Mouse (Mus musculus) right cerebral cortex, postnatal 14 days (tissue): ENCODE data around the gene Pih1d1.
"Not testable (repeated sequence)": the region's sequence is repeated elsewhere in the genome, so short reads cannot be mapped to it uniquely, and the experiment has no call there.

Experiments
- DNase-seq: peaks from one replicate; pipeline ENCODE4 v3.0.0; 2022

Gene Pih1d1

DNA sequence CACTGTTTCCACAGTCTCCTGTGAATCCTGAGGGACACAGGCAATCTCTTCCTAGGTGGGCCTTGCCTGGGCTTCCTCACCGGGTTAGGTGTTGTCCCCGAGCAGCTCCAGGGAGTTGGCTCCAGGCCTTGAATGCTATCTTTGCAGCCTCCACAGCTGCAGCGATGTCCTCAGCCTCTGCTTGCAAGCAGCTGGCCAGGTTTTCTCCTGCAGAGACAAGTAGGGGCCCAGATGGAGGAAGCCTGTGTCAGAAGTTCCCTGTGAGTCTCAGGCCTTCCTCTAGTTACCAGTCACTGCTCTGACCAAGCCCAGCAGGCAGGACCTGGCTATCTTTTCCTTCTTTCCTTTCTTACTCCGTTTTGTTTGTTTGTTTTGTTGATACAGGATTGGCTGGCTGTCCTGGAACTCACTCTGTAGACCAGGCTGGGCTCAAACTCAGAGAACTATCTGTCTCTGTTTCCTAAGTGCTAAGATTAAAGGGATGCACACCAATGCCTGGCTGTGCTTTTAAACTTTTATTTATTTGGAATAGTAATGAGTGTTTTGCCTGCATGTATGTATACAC, 5.5 kb upstream of the Pih1d1 start:
- no peak for DNase-seq

DNA sequence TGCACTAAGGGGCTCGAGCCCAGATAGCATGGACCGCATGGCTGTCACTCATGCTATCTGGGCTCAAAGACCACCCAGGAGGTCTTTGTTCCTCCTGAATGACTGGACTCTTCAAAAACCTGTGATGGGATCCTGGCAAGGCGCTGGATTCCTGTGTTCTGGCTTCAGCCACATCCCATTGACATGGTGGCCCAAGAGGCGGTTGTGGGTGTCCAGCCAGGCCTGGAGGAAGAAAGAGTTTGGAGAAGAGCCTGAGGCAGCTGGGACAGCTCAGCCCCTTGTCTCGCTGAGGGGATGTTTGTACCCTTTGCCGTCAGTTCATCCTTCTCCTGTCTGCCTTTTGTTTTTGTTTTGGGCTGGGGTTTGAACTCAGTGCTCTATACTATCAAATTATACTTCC, 4.6 kb upstream of the Pih1d1 start:
- DNase-seq, result no peak

DNA sequence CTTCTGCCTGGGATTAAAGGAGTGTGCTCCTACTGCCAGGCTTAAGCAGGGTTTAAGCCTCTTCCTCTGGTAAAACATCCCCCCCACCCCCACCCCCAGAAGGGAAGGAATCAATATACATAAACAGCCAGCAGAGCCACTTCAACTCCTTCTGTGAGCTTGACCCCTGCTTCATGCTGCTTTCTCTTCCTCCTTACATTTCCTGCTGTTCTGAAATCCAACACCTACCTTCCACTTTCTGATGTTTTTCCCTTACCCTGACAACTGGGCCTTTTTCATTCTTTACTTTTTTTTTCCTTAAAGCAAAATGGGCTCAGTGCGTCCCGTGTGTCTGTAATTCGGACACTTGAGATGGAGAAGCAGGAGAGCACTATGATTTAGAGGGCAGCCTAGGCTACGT, 3.8 kb upstream of the Pih1d1 start:
- no peak for DNase-seq

DNA sequence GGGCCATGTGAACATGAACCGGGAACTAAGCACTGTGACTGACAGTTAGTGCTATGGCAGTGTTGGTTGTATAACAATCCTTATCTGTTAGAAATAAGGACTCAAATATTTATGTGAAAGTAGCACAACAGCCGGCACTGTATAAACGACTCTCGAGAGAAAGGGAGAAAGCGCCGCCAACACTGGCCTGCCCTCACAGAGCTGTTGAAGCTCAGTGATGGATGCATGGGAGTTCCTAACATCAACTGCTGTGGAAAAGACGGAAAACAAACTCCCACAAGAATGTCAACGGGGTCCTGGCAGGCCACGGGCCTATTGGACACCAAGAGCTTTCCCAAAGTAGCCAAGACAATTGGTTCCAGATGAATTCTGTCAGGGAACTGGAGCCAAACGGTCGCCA, 2.8 kb upstream of the Pih1d1 start:
- no peak for DNase-seq

DNA sequence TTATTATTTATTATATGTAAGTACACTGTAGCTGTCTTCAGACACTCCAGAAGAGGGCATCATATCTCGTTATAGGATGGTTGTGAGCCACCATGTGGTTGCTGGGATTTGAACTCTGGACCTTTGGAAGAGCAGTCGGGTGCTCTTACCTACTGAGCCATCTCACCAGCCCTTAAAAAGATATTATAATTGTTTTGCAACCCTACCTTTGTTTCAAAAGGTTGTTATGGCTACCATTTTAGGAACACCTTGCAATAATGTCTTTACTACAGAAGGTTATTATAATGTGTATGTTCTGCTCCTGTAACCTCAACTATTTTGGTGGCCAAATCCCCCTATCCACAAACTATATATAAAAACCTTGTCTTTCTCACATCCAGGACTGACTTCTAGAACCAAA, 1.1 kb upstream of the Pih1d1 start:
- not testable (repeated sequence) for DNase-seq

DNA sequence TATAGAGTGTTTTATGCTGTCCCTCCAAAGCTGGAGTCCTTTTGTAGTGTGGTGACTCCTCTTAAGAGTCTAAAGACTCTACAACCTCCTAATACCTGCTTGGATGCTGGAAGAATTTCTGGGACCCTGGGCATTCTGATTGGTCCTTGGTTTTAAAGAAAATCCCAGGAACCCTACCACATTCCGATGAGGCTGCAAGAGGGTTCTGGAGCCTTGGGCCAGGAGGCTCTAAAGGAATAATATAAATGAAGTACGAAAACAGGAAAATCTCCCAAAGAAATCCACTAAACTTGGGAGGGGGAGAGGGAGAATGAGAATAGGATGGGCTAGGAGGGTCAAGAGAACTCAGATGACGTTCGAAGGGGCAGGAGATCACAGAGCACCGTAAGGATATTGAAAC, 517 bp upstream of the Pih1d1 start:
- no peak for DNase-seq

DNA sequence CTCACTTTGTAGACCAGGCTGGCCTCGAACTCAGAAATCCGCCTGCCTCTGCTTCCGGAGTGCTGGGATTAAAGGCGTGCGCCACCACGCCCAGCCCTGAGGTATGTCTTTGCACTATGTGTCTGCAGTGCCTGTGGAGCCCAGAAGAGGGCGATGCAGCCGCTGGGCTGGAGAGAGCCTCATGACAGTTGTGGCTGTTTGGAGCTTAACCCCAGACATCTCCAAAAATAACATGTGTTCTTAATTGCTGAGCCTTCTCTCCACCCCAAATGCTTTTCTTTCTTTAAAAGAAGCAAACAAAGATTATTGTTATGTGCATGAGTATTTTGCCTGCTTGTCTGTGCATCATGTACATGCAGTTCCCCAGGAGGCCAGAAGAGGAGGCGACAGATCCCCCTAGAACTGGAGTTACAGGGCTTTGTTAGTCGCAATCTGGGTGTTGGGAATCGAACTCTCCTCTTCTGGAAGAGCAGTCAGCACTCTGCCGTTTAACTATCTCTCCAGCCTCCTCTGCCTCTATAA, 951 bp downstream of the Pih1d1 start:
- DNase-seq, result peak; percentile 61

DNA sequence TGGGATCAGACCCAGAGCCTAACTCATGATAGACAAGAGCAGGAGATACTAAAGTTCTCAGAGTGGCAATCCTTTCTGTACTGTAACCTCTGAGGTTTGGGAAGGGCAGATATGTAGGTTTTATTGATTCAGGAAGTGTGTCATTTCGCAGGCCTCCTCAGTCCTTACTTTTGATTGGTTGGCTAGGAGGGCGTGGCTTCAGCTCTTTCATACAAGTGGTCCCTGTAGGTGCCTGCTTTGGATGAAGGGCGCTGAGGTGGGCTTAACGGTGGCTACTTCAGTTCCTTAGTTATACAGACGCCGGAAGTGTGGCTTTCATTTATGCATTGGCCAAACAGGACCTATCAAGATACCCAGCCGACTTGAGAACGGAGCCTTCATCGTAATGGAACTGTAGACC, 1.5 kb downstream of the Pih1d1 start:
- no peak for DNase-seq

DNA sequence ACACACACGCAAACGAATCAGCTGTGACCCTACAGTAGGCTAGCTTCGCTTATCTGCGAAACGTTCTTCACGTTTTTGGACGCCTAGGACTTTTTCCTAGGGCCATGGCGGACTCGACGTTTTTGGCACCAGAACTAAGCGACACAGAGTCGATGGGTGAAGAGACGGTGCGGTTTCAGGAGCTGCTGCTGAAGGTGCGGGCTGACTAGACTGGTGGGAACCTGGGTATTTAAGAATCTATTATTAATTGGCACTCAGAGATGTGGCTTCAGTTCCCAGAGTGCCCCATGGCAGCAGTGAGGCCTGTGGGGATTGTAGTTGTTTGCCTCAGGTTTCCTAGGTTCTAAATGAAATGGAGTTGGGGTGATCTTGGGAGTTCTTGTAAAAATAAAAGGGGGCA, 2.1 kb downstream of the Pih1d1 start:
- DNase-seq, result no peak

DNA sequence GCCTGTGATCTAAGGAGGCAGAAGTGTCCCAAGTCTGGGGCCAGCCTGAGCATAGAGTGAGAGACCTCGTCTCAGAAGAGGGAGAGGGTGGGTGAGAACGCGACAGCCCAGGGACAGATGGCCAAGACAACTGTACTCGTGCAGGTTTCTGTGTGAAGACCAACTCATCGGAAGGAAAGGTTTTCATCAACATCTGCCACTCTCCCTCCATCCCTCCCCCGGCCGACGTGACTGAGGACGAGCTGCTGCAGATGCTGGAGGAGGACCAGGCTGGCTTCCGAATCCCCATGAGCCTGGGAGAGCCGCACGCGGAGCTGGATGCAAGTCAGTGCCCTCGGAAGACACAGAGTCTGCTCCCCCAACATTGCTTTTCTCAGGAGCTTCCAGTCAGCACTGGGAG, 3.4 kb downstream of the Pih1d1 start:
- no peak for DNase-seq

DNA sequence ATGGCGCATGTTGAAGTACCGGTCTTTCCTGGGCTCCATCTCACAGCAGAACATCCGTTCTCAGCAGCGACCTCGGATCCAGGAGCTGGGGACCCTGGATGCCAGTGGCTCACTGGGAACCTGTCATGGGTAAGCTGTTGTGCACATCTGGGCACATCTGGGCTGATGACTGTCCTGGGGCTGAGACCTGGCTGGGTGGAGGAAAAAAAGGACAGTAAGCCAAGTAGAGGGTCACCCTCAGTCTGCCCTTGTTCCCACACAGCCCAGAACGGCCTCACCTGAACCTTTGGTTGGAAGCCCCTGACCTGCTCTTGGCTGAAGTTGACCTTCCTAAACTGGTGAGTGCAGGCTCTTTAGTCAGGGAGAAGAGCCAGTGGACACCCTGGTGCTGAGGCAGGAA, 4.9 kb downstream of the Pih1d1 start:
- DNase-seq, result no peak

DNA sequence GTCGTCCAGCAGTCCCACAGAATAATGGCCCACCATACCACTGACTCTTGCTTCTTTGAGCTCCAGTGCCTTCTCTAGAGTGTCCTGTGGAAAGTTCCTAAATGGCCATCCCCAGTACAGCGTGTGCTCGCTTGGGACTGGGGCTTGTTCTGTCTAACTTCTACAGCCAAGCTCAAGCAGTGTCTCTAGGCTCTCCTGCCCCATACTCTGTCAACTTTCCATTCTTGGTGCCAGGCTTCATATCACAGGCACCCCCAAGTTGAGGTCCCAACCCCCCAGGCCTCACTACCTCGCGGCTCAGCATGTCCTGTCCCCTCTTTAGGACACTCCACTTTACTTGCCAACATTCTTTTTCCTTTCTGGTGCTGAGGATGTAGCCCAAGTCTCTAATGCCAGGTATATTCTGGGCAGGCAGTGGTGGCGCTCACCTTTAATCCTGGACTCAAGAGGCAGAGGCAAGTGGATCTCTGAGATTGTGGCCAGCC, 6.3 kb downstream of the Pih1d1 start:
- DNase-seq, result no peak

DNA sequence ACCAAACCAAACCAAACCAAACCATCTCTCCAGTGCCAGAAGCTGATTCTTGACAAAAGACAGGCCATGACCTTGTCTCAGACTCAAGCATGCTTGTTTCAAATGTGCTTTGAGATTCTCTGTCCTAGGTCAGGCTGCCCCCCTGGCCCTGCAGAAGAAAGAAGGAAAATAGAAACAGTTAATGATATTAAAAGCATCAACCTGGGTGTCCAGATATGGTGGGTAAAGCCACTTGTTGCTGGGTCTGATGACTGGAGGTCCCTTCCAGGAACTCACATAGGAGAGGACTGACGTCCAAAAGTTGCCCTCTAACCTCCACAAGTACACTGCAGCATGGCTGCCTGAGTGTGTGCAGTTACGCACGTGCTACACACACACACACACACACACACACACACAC, 6.8 kb downstream of the Pih1d1 start:
- DNase-seq, result no peak

DNA sequence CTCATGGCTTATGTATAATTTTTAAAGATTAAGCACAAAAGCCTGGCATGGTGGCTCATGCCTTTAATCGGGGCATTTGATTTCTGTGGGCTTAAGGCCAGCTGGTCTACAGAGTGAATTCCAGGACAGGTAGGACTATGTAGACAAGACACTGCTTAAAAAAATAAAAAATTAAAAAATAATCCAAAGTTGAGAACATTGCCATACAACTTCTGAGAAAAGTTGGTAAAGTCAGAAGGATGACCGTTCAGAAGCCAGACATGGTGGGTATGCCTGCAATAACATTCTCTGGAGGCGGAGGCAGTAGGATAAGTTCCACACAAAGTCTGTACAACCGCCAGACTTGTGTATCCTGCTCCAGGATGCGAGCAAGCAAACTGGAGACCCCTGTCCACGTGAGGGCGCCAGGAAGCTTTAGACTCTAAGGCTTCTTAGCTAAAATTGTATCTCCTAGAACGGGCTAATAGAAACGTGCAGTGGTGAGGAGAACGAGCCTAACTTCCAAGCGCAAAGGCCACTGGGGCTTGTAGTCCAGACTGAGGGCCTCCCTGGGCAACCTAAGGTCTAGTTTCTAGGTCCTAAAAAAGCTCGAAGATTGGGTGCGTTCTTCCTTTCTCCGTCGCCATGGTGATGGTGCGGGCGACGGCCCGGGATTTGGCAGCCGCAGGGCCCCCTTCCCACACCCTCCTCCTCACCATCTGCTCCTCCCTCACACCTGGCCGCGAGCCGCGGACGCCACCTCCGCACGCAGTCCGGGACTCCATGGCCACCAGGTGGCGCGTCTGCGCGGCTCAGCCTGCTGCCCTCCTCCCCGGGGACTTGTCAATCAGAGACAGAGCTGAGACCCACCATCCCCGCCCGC, 7.7 kb downstream of the Pih1d1 start:
- peak; percentile 97 for DNase-seq

DNA sequence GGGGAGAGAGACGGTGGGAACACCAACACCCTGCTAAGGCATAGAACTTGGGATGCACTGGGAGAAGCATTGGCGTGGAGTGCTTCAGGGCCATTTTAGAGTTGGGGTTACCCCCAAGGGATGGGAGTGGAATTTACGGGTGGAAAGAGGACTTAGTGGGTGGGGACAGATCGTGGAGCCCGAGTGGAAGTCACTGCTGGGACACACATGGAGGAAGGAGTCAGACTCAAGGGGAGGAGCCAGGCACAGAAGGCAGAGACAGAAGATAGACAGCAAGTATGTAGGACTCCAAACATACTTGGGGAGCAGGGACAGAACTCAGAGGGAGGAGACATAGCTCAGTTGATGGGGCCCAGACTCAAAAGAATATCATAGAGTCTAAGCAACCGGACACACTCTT, 8.4 kb downstream of the Pih1d1 start:
- DNase-seq, result peak; percentile 4

DNA sequence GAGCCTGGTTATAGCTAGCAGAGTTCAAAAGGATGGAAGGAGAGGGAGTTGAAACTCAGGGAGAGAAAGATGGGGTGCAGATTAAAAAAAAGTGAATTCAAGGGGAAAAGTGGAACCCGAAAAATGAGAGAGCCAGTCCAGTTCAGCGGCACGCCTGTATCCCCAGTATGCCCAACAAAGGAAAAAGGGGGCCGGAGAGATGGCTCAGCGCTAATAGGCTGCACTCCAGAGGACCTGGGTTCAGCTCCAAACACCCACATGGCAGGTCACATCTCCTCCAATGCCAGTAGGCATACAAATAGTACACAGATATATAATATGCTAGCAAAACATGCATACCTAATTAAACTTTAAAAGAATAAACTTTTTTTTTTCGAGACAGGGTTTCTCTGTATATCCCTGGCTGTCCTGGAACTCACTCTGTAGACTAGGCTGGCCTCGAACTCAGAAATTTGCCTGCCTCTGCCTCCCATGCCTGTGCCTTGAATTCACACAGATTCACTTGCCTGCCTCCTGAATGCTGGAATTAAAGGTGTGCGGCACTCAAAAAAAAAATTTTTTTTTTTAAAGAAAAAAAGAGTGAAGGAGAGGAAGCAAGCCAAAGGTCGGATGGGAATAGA, 9.0 kb downstream of the Pih1d1 start:
- peak; percentile 5 for DNase-seq

DNA sequence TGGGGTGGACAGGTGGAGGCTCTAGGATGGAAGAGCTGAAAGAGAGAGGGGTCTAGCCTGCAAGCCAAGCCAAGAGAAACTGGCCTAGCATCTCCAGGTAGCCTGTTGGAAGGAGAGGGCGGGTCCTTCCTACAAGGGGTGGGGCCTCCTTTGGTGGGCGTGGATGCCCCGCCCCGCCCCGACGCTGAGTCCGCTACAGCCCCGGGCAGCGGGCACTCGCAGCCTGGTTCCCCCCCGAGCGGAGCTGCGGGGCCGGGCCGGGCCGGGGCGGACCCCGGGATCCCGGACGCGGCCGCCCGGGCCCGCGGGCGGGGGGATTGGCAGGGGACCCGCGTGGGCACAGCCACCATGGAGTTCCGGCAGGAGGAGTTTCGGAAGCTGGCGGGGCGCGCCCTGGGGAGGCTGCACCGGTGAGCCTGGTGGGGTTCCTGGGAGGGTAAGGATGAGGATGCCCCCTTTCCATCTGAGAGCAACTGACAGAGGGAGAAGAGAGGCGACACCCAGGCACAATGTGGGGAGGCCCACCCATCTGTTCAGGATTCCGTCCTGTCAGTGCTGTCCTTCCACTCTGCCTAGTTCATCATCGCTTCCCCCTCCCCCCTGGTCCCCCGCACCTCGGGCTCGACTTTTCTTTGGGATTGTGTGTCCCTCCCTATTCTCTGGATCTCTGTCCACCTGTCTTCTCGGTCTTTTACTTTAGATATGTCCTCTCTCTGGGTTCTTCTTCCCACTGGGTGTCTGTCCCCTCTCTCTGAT, 9.8 kb downstream of the Pih1d1 start, which contains the start of gene Slc17a7:
Slc17a7 (plus strand) TSS at position 215 of the 756 bp plus-strand sequence.
- peak; percentile 56 for DNase-seq

DNA sequence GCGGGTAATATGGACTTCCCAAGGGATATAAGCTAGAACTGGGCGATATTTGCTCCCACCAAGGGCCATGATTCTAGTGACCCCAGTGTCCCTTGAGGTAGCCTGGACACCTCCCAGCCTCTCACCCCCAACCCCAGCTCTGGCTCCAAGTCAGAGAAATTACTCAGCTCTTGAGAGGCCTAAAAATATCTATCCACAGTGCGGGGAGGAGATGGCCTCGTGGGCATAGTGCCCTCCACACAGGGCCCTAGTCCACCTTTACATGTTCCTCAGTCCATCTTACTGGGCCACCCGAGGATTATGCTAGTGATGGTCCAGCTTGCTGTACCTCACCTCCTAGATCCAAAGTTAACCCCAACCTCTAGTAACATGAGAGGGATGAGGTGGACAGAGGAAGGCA, 10.7 kb downstream of the Pih1d1 start:
- DNase-seq, result peak; percentile 18

DNA sequence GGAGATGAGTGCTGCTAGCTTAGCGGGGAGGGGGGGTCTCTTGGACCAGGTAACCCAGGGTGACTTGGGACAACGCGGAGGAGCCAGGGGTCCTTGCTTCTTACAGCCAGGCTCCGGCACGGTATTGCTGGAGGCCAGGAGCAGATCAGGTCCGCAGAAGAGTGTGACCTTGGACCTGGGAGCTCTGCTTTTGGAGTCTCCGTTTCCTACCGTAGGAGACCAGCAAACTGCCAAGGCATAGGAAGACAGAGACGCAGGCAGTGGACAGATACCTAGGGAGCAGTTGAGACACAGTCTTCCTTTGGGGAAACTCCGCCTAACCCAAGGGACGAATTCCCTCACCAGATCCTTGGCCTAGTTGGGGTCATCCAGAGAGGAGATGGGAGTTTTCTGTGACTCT, 11.6 kb downstream of the Pih1d1 start:
- DNase-seq, result peak; percentile 5

DNA sequence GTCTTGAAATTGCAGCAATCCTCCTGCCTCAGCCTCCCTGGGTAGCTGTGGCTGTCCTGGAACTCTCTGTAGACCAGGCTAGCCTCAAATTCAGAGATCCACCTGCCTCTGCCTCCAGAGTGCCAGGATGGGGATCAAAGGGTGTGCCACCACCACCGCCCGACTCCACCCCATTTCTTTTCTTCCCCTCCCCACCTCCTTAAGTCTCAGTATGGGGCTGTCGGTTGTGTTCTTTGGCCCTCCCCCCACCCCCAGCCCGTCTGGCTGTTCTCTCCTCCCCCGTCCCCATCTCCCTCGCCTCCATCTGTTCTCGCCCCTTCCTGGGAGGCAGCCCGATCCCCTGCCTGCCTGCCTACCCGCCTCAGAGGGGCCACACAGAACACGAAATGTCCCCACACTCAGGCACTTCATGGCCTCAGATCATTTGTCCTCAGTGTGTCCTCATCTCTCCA, 12.9 kb downstream of the Pih1d1 start:
- DNase-seq, result peak; percentile 61

DNA sequence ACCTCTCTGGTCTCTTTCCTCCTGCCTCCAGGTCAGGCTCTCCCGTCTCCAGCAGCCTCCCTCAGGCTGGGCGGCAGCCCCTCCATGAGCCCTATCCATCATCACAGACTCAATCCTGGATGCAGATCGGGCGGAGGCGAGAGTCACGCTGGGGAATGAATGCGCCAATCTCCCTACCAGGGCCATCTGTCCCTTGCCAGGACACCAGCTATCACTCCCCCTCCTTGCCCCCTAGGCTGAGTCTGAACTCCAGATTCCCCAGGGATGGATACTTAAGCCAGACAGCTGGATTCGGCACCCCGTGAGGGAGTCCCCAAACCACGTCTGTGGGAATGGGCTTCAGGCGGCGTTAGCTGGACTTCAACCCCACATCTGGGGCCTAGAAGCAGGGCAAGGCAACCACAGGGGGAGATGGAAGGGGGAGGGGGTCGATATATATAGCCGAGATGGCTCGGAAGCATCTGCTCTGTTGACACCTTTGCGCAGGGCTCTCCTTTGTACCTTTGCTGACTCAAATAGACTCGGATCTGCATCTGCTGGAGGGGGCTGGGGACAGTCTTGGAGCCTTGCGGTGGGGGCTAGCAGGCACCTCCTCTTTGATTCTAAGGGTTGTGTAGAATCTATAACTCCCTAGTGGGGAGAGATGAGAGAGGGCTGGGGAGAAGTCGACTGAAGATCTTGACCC, 13.8 kb downstream of the Pih1d1 start:
- peak; percentile 53 for DNase-seq

DNA sequence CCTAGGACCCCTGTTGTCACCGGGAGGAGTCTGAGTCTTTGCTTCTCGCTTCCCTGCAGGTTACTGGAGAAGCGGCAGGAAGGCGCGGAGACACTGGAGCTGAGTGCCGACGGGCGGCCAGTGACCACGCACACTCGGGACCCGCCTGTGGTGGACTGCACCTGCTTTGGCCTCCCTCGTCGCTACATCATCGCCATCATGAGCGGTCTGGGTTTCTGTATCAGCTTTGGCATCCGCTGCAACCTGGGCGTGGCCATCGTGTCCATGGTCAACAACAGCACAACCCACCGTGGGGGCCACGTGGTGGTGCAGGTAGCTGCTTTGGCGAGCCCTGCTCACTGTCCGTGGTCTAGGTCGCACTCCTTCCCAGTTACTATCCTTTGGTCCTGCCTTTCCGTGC, 14.6 kb downstream of the Pih1d1 start:
- peak; percentile 10 for DNase-seq
